Mouse (Mus musculus) midbrain, embryonic 12.5 days (tissue): ENCODE measurements around the gene Mrpl21. TPM values are rescaled to one million over a fixed set of nuclear protein-coding genes. Genes with fewer than 3 reads are reported as not detected.

Experiments used
- ATAC-seq: fragments of 200-750 bp; cut with Nextera tagmentation; 2 replicates; pipeline ENCODE4 v1.8.0; 2017; ENCODE audit warnings: low read depth, moderate TSS enrichment, moderate library complexity; ENCODE audit not compliant: low FRiP score
- H3K27ac ChIP-seq: fragments of 300-500 bp; sonication (generic); replicated peaks from 2 replicates; pipeline ENCODE4 v1.5.1; 2016; ENCODE audit warnings: mild to moderate bottlenecking
- H3K27me3 ChIP-seq: fragments of 300-500 bp; sonication (generic); 2 replicates; pipeline ENCODE4 v1.6.1; 2016; ENCODE audit warnings: mild to moderate bottlenecking
- H3K36me3 ChIP-seq: fragments of 300-500 bp; sonication (generic); 2 replicates; pipeline ENCODE4 v1.6.1; 2016
- H3K4me1 ChIP-seq: fragments of 300-500 bp; sonication (generic); 2 replicates; pipeline ENCODE4 v1.6.1; 2016
- H3K4me2 ChIP-seq: fragments of 300-500 bp; sonication (generic); replicated peaks from 2 replicates; pipeline ENCODE4 v1.6.1; 2016; ENCODE audit warnings: mild to moderate bottlenecking, moderate library complexity
- H3K4me3 ChIP-seq: fragments of 300-500 bp; sonication (generic); 2 replicates; pipeline ENCODE4 v1.5.1; 2016; ENCODE audit warnings: mild to moderate bottlenecking
- H3K9ac ChIP-seq: fragments of 300-500 bp; sonication (generic); replicated peaks from 2 replicates; pipeline ENCODE4 v1.6.1; 2016; ENCODE audit warnings: mild to moderate bottlenecking, moderate library complexity
- H3K9me3 ChIP-seq: fragments of 300-500 bp; sonication (generic); 2 replicates; pipeline ENCODE4 v1.6.1; 2016; ENCODE audit warnings: mild to moderate bottlenecking
- WGBS: fragments of 180-500 bp; shearing (Covaris S2); methylation state at CpG from one replicate; pipeline ENCODE4 v1.1.7; 2016; 5-methylcytosine and 5-hydroxymethylcytosine counted together
- polyA plus RNA-seq: library from polyadenylated mRNA; unstranded; fragments of >200 nt; fragmentation: Nextera tagmentation; extraction: Ambion mirVana; gene quantifications from 2 replicates; pipeline ENCODE4 v1.2.1, GENCODE M21; 2016

Gene Mrpl21
- polyA plus RNA-seq, 1 experiment from 2014 or later = 113 TPM

DNA sequence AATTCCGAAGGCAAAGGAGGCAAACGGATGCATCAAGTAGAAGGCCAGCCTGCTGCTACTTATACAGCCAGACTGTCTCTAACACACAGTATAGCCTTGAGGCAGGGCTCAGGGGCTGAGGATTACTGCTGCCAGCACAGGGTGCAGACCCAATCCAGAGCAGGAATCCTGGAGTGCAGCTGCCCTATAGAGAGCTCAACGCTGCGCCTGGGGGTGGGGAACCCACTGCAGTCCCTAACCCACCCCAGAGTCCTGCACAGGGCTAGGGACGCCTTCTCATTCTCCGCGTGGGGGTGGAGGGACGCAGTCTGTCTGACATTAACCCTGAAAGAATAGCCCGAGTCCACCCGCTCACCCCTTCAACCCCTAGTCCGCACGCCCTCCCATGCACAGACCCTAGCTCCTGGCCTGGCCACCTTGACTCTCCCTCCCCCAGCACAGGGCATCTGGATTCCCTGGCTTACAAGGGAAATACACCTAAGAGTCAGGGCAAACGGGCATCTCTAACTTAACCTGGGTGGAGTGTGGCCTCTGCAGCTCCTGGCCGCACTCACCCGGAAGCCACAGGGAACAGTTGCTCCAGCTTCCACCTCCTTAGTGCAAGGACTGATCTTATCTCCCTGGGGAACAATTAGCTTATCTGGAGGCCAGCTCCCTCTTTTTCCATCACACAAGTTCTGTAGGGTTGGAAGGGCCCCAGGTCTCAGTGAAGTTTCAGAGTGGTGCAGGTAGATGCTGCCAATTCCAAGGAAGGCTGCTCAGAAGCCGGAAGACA is 24.7 kb downstream of the Mrpl21 start:
- H3K4me3 ChIP-seq = no peak overlapping the region
- no peaks in the 10 kb centered on the region for H3K4me1 ChIP-seq
- no peaks in the 10 kb centered on the region for H3K9me3 ChIP-seq
- peaks cover 12% of the 10 kb centered on the region; the same call in 1 of the 2 replicates for H3K27me3 ChIP-seq
- H3K9ac ChIP-seq = no peak overlapping the region
- no peaks in the 10 kb centered on the region for H3K36me3 ChIP-seq
- 57% methylated on average over 16 of the region's 16 CpGs for WGBS
- no peak for ATAC-seq
- no peak overlapping the region for H3K27ac ChIP-seq
- no peak overlapping the region for H3K4me2 ChIP-seq

DNA sequence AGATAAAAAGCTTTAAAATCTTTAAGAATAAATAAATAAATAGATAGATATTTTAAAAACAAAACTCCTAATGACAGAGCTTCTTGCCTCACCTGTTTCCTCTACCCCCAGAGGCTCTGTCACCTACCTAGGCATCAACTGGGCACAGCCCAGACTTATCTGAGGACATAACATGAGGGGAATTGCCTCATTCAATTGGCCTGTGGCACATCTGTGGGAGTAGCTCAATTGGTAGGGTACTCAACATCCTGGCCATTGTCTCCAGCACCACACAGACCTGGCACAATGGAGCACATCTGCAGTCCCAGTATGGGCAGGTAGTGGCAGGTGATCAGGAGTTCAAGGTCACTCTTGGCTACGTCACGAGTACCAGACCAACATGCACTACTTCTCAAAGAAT is 36.6 kb downstream of the Mrpl21 start:
- H3K27me3 ChIP-seq = peaks cover 50% of the 10 kb centered on the region
- H3K9ac ChIP-seq = no peak overlapping the region
- 89% methylated on average over 2 of the region's 2 CpGs for WGBS
- H3K4me3 ChIP-seq = no peak overlapping the region
- no peak for ATAC-seq
- H3K36me3 ChIP-seq = no peaks in the 10 kb centered on the region
- H3K4me2 ChIP-seq = no peak overlapping the region
- peaks cover 22% of the 10 kb centered on the region for H3K4me1 ChIP-seq
- no peaks in the 10 kb centered on the region for H3K9me3 ChIP-seq
- no peak overlapping the region for H3K27ac ChIP-seq

DNA sequence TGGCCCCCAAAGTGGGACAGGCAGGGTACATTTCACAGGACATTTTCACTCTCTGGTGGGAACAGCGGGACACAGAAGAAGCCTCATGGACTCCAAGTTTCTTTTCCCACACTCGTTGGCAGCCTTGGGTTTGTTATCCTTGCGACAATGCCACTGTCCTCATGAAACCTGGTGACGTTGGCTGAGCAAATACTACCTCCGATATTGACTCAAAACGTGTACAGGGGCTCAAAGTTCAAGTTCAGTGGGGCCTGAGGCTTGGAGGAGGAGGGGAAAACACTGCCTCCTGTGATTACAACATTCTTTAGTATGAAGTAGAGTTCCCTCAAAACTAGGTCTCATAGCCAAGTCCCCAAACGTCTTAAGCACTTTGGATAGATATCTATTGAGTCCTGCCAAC is 37.4 kb downstream of the Mrpl21 start:
- Histone ChIP-seq H3K4me3 (no peak overlapping the region), H3K4me1 (peaks cover 28% of the 10 kb centered on the region), H3K36me3 (no peaks in the 10 kb centered on the region), H3K27ac (no peak overlapping the region), H3K27me3 (peaks cover 53% of the 10 kb centered on the region), H3K9me3 (no peaks in the 10 kb centered on the region), H3K4me2 (no peak overlapping the region), H3K9ac (no peak overlapping the region)
- 76% methylated on average over 7 of the region's 7 CpGs for WGBS
- ATAC-seq = no peak

DNA sequence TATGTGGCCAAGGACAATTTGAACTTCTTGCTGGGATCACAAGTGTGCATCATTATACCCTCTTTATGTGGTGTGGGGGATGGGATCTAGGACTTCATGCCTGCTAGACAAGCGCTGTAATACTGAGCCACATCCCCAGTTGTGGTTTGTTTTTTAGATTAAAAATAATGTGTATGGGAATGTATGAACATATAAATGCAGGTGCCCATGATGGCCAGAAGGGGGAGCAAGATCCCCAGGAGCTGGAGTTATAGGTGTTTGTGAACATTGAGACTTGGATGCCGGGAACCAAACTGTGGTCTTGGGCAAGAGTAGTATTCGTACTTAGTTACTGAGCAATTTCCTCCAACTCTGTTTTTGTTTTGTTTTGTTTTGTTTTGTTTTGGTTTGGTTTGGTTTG is 38.1 kb downstream of the Mrpl21 start:
- Histone ChIP-seq H3K27ac (no peak overlapping the region), H3K36me3 (no peaks in the 10 kb centered on the region), H3K9ac (no peak overlapping the region), H3K4me1 (peaks cover 31% of the 10 kb centered on the region), H3K9me3 (no peaks in the 10 kb centered on the region), H3K4me3 (no peak overlapping the region), H3K27me3 (peaks cover 53% of the 10 kb centered on the region), H3K4me2 (no peak overlapping the region)
- ATAC-seq = no peak
- 82% methylated on average over 3 of the region's 3 CpGs for WGBS

DNA sequence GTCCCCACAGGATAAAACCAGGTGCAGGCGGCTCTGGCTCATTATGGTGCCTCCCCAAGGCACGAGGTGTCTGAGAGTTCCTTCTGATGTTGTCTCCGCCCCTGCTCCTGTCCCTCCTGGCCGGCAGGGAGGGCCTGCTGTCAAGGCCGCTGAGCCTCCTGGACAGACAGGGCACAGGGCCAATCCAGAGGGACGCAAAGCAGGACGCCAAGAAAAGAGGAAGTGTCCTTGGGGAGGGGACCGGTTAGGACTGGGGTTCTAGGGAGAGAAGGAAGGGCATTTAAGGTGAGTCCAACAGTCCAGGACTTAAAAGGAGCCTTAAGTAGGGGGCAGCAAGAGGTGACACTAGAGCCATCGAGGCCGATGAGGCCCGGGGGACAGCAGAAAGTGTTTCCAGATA is 38.9 kb downstream of the Mrpl21 start:
- Histone ChIP-seq H3K27me3 (peaks cover 53% of the 10 kb centered on the region), H3K4me3 (no peak overlapping the region), H3K36me3 (no peaks in the 10 kb centered on the region), H3K4me2 (no peak overlapping the region), H3K9ac (no peak overlapping the region; the same call in 1 of the 2 replicates), H3K27ac (no peak overlapping the region), H3K4me1 (peaks cover 39% of the 10 kb centered on the region), H3K9me3 (no peaks in the 10 kb centered on the region)
- no peak for ATAC-seq
- 6% methylated on average over 11 of the region's 11 CpGs for WGBS

DNA sequence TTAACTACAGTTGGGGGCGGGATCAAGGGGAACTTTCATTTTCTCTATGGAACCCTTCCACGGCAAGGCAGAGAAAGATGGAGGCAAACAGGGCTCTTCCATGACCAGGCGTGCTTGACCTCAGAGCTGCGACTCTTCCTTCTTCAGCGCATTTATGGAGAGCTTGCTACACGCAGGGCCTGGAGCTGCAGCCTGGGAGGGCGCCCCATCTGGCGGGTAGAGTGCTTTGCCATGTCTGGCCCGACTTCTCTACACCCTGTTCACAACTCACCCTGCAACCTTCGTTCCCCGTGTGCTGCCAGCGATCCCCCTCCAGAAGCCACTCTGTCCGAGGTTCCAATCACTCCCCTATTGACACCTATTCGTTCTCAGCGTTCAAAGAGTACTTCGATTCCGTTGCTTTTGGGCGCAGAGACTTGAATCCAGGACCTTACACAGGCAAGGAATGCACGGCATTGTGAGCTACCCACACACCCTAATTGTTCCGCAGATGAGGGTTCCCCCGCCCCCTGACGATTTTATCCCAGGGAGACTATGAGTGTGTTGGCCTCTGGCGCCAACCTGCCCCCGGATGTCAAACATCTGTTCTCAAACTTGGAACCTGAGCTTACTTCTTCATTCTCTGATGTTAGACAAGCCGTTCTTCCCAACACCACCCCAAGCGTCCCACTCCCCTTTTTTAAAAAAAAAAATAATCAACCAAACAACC is 39.7 kb downstream of the Mrpl21 start, which contains the start of gene Cpt1a:
TSS of gene Cpt1a (plus strand) at position 74 of the 709 bp plus-strand sequence.
- ATAC-seq = no peak
- Histone ChIP-seq H3K4me1 (peaks cover 40% of the 10 kb centered on the region), H3K4me3 (peak within 1 kb of the TSS; percentile 53), H3K27me3 (peaks cover 53% of the 10 kb centered on the region), H3K36me3 (no peaks in the 10 kb centered on the region), H3K27ac (no peak within 1 kb of the TSS), H3K9me3 (no peaks in the 10 kb centered on the region), H3K9ac (peak within 1 kb of the TSS; percentile 51), H3K4me2 (peak within 1 kb of the TSS; percentile 91)
- 5% methylated on average over 26 of the region's 26 CpGs for WGBS

DNA sequence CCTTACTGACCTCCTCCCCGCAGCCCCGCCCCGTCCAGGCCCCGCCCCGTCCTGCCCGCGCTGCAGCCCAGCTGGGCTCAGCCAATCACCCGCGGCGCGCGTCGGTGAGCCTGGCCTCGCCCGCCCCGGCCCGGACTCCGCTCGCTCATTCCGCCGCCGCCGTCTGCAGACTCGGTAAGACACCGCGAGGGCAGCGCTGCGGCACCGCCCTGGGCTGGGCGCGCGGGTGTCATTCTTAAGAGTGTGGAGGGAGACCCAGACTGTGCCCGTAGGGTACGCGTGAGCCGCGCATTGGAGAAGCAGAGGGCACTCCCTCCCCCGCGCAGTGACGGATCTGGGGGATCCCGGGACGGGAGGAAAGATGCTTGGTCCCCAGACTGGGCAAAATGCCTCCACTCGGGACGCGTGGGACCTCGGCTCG is 40.5 kb downstream of the Mrpl21 start:
- peaks cover 53% of the 10 kb centered on the region for H3K27me3 ChIP-seq
- peaks cover 40% of the 10 kb centered on the region for H3K4me1 ChIP-seq
- H3K27ac ChIP-seq = no peak overlapping the region
- under 1% methylated on average over 47 of the region's 47 CpGs for WGBS
- H3K9ac ChIP-seq = peak overlapping the region; percentile 51
- no peaks in the 10 kb centered on the region for H3K36me3 ChIP-seq
- H3K4me3 ChIP-seq = peak overlapping the region; percentile 53
- peak overlapping the region; percentile 91 for H3K4me2 ChIP-seq
- ATAC-seq = peak; percentile 86
- H3K9me3 ChIP-seq = no peaks in the 10 kb centered on the region

DNA sequence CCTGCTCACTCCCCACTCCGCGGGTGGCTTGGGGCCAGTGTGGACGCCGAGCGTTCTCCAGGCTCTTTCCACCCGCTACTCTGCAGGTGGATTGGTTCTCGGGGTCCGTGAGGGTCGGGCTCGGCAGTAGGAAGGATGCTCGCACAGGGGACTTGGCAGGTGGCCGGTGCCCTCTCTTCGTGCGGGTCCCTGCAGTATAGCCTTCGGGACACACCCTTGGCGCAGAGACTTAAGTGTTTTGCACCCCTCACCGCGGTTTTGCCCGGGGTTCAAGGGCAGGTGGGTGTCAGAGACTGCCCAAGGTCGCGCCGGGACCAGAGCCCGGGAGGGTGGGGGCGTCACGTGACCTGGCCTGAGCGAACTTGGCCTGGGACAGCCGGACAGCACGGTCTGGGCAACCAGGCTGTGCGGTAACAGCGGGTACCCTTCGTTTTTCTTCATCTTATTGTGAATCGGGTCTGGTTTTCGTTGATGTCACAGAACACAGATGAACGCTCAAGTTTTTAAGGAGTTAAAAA is 41.1 kb downstream of the Mrpl21 start:
- peak; percentile 6; the same call in 1 of the 2 replicates for ATAC-seq
- Histone ChIP-seq H3K4me2 (peak overlapping the region; percentile 91), H3K27me3 (peaks cover 56% of the 10 kb centered on the region), H3K9me3 (no peaks in the 10 kb centered on the region), H3K4me3 (peak overlapping the region; percentile 53), H3K9ac (peak overlapping the region; percentile 51), H3K4me1 (peaks cover 40% of the 10 kb centered on the region), H3K36me3 (no peaks in the 10 kb centered on the region), H3K27ac (no peak overlapping the region)
- WGBS = 1% methylated on average over 34 of the region's 34 CpGs

DNA sequence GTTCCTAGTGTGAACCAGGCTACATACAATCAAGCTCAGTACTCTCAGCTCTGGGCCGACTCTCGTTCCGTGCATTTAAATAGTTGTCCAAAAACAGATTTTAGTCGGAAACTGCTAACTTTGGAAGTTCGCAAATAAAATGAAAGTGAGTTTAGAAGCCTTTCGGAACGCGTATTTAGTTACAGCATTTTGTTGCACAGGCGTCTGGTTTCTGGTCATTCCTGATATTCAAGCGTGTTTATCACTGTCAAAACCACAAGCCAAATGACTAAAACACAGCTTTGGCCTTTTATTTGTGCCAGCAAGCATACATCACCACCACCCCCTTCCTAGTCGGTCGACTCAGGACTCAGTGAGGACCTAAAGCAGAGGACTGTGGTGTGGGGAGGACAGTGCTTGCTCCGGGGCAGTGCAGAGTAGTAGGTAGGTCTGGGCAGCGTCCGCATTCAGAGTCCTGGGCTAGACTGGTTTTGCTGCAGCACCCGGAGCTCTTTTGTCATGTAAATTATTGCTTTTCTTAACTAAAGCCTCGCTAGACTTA is 41.6 kb downstream of the Mrpl21 start:
- H3K4me2 ChIP-seq = peak overlapping the region; percentile 91
- peaks cover 53% of the 10 kb centered on the region for H3K27me3 ChIP-seq
- ATAC-seq = peak; percentile 51
- peak overlapping the region; percentile 53 for H3K4me3 ChIP-seq
- no peaks in the 10 kb centered on the region for H3K9me3 ChIP-seq
- no peak overlapping the region; the same call in 1 of the 2 replicates for H3K9ac ChIP-seq
- WGBS = 4% methylated on average over 17 of the region's 17 CpGs
- no peaks in the 10 kb centered on the region for H3K36me3 ChIP-seq
- peak overlapping the region; percentile 82 for H3K27ac ChIP-seq
- H3K4me1 ChIP-seq = peaks cover 40% of the 10 kb centered on the region

DNA sequence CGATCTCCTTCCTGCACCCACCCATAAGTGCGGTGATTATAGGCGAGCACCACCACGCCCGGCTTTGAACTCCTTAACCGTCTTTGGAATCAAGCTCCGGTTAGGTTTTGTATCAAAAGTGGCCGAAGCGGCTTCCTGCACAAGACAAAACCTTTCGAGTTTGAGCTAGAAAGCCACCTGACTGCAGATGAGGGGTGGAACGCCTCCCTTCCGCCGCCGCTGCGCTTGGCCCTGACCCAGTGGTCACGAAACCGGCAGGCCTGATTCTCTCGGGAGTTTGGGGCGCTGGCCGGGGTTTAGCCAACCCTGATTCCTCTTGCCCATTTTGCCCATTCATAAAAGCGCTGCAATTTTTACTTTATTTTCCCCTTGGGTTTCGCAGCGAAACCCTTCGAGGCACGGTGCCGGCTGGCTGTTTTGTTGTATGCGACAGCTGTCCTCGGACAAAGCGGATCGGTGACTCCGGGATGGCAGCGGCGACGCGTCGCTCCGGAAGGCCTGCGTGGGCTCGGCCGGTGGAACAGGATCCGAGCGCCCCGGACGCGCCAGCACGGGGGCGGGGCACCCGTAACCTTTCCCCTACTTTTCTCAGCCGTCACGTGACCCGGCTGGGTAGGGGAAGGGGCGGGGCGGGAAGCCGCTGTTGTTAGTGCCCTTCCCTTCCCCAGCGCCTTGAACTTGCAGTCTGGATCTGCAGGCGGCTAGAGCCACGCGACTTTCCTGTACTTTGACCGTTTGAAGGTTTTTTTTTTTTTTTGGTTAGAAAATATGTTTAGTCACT is 42.4 kb downstream of the Mrpl21 start:
- peaks cover 45% of the 10 kb centered on the region for H3K27me3 ChIP-seq
- peak overlapping the region; percentile 82 for H3K27ac ChIP-seq
- peak overlapping the region; percentile 53 for H3K4me3 ChIP-seq
- peaks cover 40% of the 10 kb centered on the region for H3K4me1 ChIP-seq
- ATAC-seq = peak; percentile 69
- H3K9me3 ChIP-seq = no peaks in the 10 kb centered on the region
- peak overlapping the region; percentile 91 for H3K4me2 ChIP-seq
- peak overlapping the region; percentile 45 for H3K9ac ChIP-seq
- no peaks in the 10 kb centered on the region for H3K36me3 ChIP-seq
- under 1% methylated on average over 59 of the region's 59 CpGs for WGBS

DNA sequence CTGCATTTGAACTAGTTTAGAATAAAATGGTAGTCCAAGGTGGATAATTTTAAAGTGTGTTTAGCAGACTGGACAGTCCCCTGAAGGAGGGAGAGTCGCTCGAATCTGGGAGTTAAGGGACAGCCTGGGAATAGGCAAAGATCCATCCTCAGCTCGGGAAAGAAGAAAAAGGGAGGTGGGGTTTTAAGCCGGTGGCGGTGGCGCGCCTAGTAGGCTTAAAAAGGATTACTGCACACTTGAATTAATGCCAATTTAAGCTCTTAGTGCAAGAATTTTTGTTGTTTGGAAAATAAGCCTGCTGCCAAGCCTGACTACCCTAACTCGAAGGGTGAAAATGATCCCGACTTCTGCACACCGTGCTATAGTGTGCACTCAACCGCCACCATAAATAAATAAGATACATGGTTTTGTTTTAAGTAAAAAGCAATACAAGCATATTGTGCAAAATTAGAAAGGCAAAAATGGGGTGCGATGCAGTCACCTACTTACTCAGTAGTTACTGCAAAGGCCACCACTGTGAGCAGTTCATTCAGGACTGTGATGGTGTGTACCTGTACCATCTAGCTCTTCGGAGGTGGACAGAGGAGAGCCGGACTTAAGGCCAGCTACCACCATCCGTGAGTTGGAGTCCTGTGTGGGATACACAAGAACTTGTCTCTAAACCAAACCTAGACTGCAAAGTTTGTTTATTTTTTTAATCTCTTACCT is 43.2 kb downstream of the Mrpl21 start:
- Histone ChIP-seq H3K27ac (peak overlapping the region; percentile 82), H3K4me3 (peak overlapping the region; percentile 53), H3K27me3 (peaks cover 41% of the 10 kb centered on the region), H3K36me3 (no peaks in the 10 kb centered on the region), H3K9me3 (no peaks in the 10 kb centered on the region), H3K4me2 (peak overlapping the region; percentile 91), H3K9ac (0 out of 2 replicates have a peak overlapping the region, but pooled peaks have one; percentile 15), H3K4me1 (peaks cover 40% of the 10 kb centered on the region)
- peak; percentile 13; the same call in 1 of the 2 replicates for ATAC-seq
- WGBS = 29% methylated on average over 15 of the region's 15 CpGs
